Mouse (Mus musculus): ENCODE data around the gene Ass1. TPM values are rescaled to one million over a fixed set of nuclear protein-coding genes. Genes with fewer than 3 reads are reported as not detected.

The Ass1 gene
- polyA plus RNA-seq, 1 experiment from 2014 or later = 75.3 TPM

DNA sequence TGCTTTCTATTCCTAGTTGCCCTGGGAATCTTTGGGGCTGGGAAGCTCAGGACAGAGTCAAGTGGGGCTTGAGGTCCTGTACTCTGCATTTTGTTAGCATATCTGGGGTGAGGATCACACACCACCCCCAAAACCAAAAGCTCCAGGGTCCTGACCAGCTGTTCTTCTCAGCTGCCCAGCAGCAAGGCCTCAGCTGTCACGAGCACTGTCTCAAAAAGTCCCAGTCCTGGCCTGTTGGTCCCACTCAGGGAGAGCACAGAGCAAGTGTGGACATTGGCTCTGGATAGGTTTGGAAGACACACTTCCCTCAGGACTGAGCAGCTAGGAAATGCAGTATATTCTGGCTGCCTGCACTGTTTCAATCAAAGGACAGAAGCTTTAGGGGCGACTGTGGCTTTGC lies 20.5 kb downstream of the Ass1 start:
- ATAC-seq (ENCODE audit: low read depth) = no peak
- no peaks in the 10 kb centered on the region for H3K4me1 ChIP-seq (replicated peaks)

GRCm38 (mm10) chr2:31492308-31492707 lies 22.3 kb downstream of the Ass1 start:
- peaks cover 20% of the 10 kb centered on the region; the same call in 1 of the 2 replicates for H3K36me3 ChIP-seq
- no peaks in the 10 kb centered on the region; the same call in 1 of the 2 replicates for H3K27me3 ChIP-seq
- no peak overlapping the region for H3K27ac ChIP-seq
- no peaks in the 10 kb centered on the region for H3K4me1 ChIP-seq (replicated peaks)
- no peak for DNase-seq
- no peak overlapping the region for H3K4me2 ChIP-seq
- 76% methylated on average over 8 of the region's 8 CpGs for WGBS (ENCODE audit: insufficient replicate concordance)
- no peaks in the 10 kb centered on the region for H3K9me3 ChIP-seq (replicated peaks)
- no peak overlapping the region for H3K4me3 ChIP-seq (replicated peaks)
- no peak for ATAC-seq (ENCODE audit: low read depth)
- no peak overlapping the region for H3K9ac ChIP-seq

More for the DNA sequence above, 20.5 kb downstream of the Ass1 start:
- DNase-seq = no peak
- peaks cover 20% of the 10 kb centered on the region; the same call in 1 of the 2 replicates for H3K36me3 ChIP-seq
- no peak overlapping the region for H3K9ac ChIP-seq
- no peak overlapping the region for H3K4me3 ChIP-seq (replicated peaks)
- no peak overlapping the region for H3K27ac ChIP-seq
- no peaks in the 10 kb centered on the region; the same call in 1 of the 2 replicates for H3K27me3 ChIP-seq
- 52% methylated on average over 2 of the region's 2 CpGs for WGBS (ENCODE audit: insufficient replicate concordance)
- H3K4me2 ChIP-seq = no peak overlapping the region
- no peaks in the 10 kb centered on the region for H3K9me3 ChIP-seq (replicated peaks)

GRCm38 (mm10) chr2:31493243-31493642 lies 23.2 kb downstream of the Ass1 start:
- Histone ChIP-seq H3K36me3 (peaks cover 15% of the 10 kb centered on the region; the same call in 1 of the 2 replicates), H3K9ac (no peak overlapping the region), H3K4me2 (no peak overlapping the region), H3K27ac (no peak overlapping the region), H3K4me3 (replicated peaks) (no peak overlapping the region), H3K27me3 (no peaks in the 10 kb centered on the region; the same call in 1 of the 2 replicates), H3K9me3 (replicated peaks) (no peaks in the 10 kb centered on the region), H3K4me1 (replicated peaks) (no peaks in the 10 kb centered on the region)
- 73% methylated on average over 11 of the region's 11 CpGs for WGBS (ENCODE audit: insufficient replicate concordance)
- DNase-seq = no peak
- ATAC-seq (ENCODE audit: low read depth) = no peak

- H3K27me3 ChIP-seq = no peaks in the 10 kb centered on the region; the same call in 1 of the 2 replicates
- ATAC-seq (ENCODE audit: low read depth) (no peak), DNase-seq (no peak)
- no peak overlapping the region for H3K9ac ChIP-seq
- no peak overlapping the region for H3K4me2 ChIP-seq
- H3K9me3 ChIP-seq (replicated peaks) = no peaks in the 10 kb centered on the region
- H3K27ac ChIP-seq = no peak overlapping the region
- no peaks in the 10 kb centered on the region for H3K4me1 ChIP-seq (replicated peaks)
- no peak overlapping the region for H3K4me3 ChIP-seq (replicated peaks)
- peaks cover 18% of the 10 kb centered on the region; the same call in 1 of the 2 replicates for H3K36me3 ChIP-seq
- 76% methylated on average over 5 of the region's 5 CpGs for WGBS (ENCODE audit: insufficient replicate concordance)
These were observed 24.3 kb downstream of the Ass1 start for GRCm38 (mm10) chr2:31494315-31494714.

GRCm38 (mm10) chr2:31495046-31495476 lies 25.1 kb downstream of the Ass1 start:
- H3K4me1 ChIP-seq (replicated peaks) = no peaks in the 10 kb centered on the region
- H3K27me3 ChIP-seq = no peaks in the 10 kb centered on the region; the same call in 1 of the 2 replicates
- H3K4me2 ChIP-seq = no peak overlapping the region
- H3K9me3 ChIP-seq (replicated peaks) = no peaks in the 10 kb centered on the region
- no peak overlapping the region for H3K27ac ChIP-seq
- ATAC-seq (ENCODE audit: low read depth) (no peak), DNase-seq (no peak)
- 74% methylated on average over 13 of the region's 13 CpGs for WGBS (ENCODE audit: insufficient replicate concordance)
- H3K4me3 ChIP-seq (replicated peaks) = no peak overlapping the region
- no peak overlapping the region for H3K9ac ChIP-seq
- peaks cover 18% of the 10 kb centered on the region; the same call in 1 of the 2 replicates for H3K36me3 ChIP-seq

DNA sequence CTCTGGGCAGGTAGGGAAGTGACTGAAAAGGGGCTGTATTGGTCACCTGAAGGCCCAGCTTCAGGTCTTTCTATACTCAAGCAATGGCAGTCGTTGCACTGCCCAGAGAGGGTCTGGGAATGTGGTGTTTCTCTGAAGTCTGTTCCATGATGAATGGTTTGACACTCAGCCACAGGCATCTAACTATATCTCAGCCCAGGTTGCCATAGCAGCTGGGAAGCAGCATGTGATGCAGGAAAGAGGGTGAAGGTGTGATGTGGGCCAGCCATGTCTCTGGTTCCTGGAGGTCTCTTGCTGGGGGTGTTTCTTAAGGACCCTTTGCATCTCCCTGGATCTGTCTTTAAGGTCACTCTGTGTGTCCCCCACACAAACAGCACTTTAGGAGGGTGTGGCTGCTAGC lies 26.1 kb downstream of the Ass1 start:
- H3K4me3 ChIP-seq (replicated peaks) = no peak overlapping the region
- no peaks in the 10 kb centered on the region; the same call in 1 of the 2 replicates for H3K27me3 ChIP-seq
- H3K27ac ChIP-seq = no peak overlapping the region
- no peaks in the 10 kb centered on the region for H3K9me3 ChIP-seq (replicated peaks)
- H3K4me2 ChIP-seq = no peak overlapping the region
- H3K4me1 ChIP-seq (replicated peaks) = no peaks in the 10 kb centered on the region
- H3K9ac ChIP-seq = no peak overlapping the region
- DNase-seq (no peak), ATAC-seq (ENCODE audit: low read depth) (no peak)
- peaks cover 18% of the 10 kb centered on the region; the same call in 1 of the 2 replicates for H3K36me3 ChIP-seq
- 38% methylated on average over 1 of the region's 1 CpGs for WGBS (ENCODE audit: insufficient replicate concordance)

- Histone ChIP-seq H3K9ac (no peak overlapping the region), H3K9me3 (replicated peaks) (no peaks in the 10 kb centered on the region), H3K4me1 (replicated peaks) (no peaks in the 10 kb centered on the region), H3K36me3 (peaks cover 9% of the 10 kb centered on the region; the same call in 1 of the 2 replicates), H3K4me3 (replicated peaks) (no peak overlapping the region), H3K4me2 (no peak overlapping the region), H3K27me3 (no peaks in the 10 kb centered on the region; the same call in 1 of the 2 replicates), H3K27ac (no peak overlapping the region)
- 71% methylated on average over 7 of the region's 7 CpGs for WGBS (ENCODE audit: insufficient replicate concordance)
- no peak for DNase-seq
- no peak for ATAC-seq (ENCODE audit: low read depth)
These were observed 27.1 kb downstream of the Ass1 start for GRCm38 (mm10) chr2:31497113-31497512.

GRCm38 (mm10) chr2:31497635-31498034 lies 27.6 kb downstream of the Ass1 start:
- peaks cover 6% of the 10 kb centered on the region; the same call in 1 of the 2 replicates for H3K36me3 ChIP-seq
- no peaks in the 10 kb centered on the region; the same call in 1 of the 2 replicates for H3K27me3 ChIP-seq
- no peaks in the 10 kb centered on the region for H3K9me3 ChIP-seq (replicated peaks)
- H3K4me2 ChIP-seq = no peak overlapping the region
- no peak overlapping the region for H3K9ac ChIP-seq
- no peak for DNase-seq
- no peak overlapping the region for H3K4me3 ChIP-seq (replicated peaks)
- ATAC-seq (ENCODE audit: low read depth) = no peak
- H3K27ac ChIP-seq = no peak overlapping the region
- 80% methylated on average over 19 of the region's 19 CpGs for WGBS (ENCODE audit: insufficient replicate concordance)
- H3K4me1 ChIP-seq (replicated peaks) = no peaks in the 10 kb centered on the region

- Histone ChIP-seq H3K4me1 (replicated peaks) (no peaks in the 10 kb centered on the region), H3K4me3 (replicated peaks) (no peak overlapping the region), H3K9ac (no peak overlapping the region), H3K9me3 (replicated peaks) (no peaks in the 10 kb centered on the region), H3K27me3 (no peaks in the 10 kb centered on the region), H3K4me2 (no peak overlapping the region), H3K27ac (no peak overlapping the region), H3K36me3 (peaks cover 9% of the 10 kb centered on the region; the same call in 1 of the 2 replicates)
- no peak for DNase-seq
- no peak for ATAC-seq (ENCODE audit: low read depth)
- 65% methylated on average over 21 of the region's 21 CpGs for WGBS (ENCODE audit: insufficient replicate concordance)
These were observed 29.6 kb downstream of the Ass1 start for GRCm38 (mm10) chr2:31499327-31500291.

- WGBS (ENCODE audit: insufficient replicate concordance) = 87% methylated on average over 24 of the region's 24 CpGs
- H3K27me3 ChIP-seq = no peaks in the 10 kb centered on the region
- no peak overlapping the region for H3K27ac ChIP-seq
- H3K36me3 ChIP-seq = peaks cover 9% of the 10 kb centered on the region; the same call in 1 of the 2 replicates
- DNase-seq (no peak), ATAC-seq (ENCODE audit: low read depth) (no peak)
- no peak overlapping the region for H3K4me2 ChIP-seq
- H3K4me1 ChIP-seq (replicated peaks) = no peaks in the 10 kb centered on the region
- H3K9me3 ChIP-seq (replicated peaks) = no peaks in the 10 kb centered on the region
- H3K4me3 ChIP-seq (replicated peaks) = no peak overlapping the region
- H3K9ac ChIP-seq = no peak overlapping the region
These were observed 30.5 kb downstream of the Ass1 start for GRCm38 (mm10) chr2:31500292-31501204.

All from liver, embryonic 13.5 days (tissue).